Mouse (Mus musculus): ENCODE data around the gene Sema6c.
"Not testable (repeated sequence)": the region's sequence is repeated elsewhere in the genome, so short reads cannot be mapped to it uniquely, and the experiment has no call there.

The Sema6c gene

DNA sequence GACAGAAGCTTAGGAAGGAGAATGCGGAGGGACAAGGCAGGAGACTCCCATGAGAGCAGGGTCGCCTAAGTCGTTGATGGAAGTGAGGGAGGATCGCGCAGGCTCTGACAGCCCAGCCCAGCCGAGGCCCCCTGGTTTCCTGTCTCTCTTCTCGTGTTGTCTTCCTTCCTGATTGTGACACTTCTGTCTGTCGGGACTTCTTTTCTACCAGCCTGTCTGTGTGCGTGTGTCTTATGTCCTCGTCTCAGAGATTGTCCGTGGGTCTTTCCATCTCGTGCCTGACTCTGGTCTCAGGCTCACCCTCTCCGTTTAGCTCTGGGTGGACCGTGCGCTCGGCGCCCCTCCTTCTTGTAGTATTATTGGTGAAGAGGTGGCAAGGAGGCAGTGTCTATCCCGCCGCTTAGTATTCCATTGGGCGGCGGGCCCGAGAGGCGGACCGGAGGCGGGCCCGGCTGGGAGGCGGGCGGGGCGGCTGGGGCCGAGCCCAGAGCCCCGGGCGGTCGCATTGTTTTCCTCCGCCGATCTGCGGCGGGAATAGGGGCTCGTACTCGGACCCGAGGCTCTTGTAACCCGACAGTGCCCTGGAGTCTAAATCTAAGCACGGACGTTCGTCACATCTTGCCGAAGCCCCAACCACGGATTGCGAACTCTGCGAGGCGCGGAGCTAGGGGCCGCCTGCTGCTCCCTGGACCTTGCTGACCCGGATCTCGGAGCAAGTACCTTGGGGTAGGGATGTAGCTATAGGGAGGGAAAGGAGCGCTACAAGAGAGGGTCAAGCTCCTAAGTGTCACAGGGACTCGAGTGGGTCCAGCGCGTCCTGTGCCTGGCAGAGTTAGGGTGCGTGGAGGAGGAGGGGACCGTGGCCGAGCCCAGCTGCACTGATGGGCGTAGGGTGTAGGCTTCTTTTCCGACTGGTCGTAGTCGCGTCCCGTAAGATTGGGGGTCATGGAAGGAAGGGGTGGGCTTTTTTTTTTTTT lies at the start of gene Sema6c:
Gene Sema6c, plus strand, starts transcription at position 471 of the 977 bp plus-strand sequence.
- DNase-seq = peak; percentile 89

DNA sequence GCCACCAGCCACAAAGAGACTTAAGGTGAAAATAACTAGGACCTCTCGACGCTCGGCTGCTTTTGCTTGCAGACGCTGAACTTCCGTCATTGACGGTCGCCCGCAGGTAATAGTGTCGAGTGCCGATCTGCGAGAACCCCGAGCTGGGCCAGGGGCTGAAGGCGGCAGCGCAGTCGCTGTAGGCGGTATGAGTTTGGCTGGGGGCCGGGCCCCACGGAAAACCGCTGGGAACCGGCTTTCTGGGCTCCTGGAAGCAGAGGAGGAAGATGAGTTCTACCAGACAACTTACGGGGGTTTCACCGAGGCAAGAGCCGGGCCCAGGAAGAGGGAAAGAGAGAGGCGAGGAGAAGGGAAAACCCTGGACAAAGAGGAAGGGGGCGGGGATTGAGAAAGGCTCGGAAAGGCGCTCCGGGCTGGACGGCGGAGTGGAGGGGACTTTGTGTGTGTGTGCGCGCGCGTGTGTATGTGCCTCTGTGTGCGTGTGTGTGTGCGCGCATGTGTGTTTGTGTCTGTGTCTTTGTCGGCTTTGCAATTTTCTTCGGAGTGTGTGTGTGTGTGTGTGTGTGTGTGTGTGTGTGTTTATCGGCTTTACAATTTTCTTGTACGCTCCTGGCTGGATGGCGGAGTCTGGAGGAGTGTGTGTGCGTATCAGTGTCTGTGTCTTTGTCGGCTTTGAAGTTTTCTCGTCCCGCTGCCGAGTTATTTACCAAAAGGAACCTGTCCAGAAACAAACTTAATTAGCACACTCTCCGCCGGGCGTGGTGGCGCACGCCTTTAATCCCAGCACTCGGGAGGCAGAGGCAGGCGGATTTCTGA lies 49.1 kb upstream of the Sema6c start, which contains the start of gene Vps72:
Gene Vps72, plus strand, starts transcription at position 112 of the 816 bp plus-strand sequence.
- DNase-seq = peak; percentile 91

DNA sequence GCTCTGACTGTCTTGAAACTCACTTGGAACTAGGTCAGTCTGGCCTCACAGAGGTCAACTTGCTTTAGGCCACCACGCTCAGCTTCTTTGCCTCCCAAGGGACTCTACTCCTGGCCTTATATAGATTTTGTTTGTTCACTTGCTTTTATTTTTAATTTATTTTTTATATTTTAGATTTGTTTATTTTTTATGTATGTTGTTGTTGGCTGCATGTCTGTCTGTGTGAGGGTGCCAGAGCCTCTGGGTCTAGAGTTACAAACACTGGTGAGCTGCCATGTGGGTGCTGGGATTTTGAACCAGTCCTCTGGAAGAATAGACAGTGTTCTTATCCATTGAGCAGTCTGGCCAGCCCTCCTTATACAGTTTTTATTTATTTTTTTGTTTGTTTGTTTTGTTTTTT lies 47.5 kb upstream of the Sema6c start:
- DNase-seq = no peak

DNA sequence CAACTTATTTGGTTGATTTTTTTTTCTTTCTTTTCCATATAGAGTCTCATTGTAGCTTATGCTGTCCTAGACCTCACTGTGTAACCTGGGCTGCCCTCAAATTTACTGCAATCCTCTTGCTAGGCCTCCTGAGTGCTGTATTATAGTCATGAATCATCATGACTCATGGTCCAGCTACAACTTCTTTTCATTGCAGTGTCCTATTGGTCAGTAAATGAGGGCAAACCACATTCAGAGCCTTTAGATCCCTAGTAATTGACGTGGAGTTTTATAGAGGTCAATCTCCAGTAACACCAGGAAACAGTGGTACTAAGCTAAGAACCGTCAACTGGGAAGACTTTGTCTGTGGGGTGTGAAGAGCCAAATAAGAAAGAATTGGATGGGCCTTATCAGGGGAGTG lies 42.5 kb upstream of the Sema6c start:
- no peak for DNase-seq

DNA sequence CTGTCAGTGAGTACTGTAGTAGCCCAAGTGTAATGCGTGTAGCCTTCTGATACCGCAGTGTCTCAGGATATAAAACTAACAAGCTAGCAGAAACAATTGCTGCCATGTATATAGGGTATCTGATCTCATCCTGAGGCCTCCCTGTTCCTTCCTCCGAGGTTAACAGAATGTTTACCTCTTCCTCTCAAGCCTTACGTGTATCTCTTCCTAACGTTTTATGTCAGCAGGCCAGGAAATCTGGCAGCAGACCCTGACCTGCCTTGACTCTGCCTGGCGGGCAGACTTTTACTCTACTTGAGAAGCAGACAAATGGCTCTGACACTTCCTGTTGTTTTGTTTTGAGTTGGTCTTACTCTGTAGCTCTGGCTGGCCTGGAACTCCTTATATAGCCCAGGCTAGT lies 38.7 kb upstream of the Sema6c start:
- no peak for DNase-seq

DNA sequence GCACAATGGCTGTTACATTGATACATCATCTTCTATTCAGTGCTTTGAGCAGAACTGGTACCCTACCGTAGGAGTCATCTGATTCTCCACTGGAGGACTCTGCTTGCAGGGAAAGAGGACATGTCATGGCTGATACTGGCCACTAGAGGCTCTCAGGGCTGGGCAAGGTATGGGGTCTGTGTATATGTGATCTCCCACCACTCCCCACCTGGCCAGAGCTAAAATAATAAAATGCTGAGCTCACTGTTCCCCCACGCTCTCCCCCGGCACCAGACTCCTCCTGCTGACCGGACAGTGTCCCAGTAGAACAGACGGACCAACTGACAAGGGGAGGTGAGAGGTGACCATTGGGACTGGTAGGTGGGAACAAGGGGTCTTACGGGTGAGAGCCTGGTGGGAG lies 36.0 kb upstream of the Sema6c start, which contains the start of gene Tmod4:
Gene Tmod4, plus strand, starts transcription at position 231 of the 400 bp plus-strand sequence.
- DNase-seq = no peak

DNA sequence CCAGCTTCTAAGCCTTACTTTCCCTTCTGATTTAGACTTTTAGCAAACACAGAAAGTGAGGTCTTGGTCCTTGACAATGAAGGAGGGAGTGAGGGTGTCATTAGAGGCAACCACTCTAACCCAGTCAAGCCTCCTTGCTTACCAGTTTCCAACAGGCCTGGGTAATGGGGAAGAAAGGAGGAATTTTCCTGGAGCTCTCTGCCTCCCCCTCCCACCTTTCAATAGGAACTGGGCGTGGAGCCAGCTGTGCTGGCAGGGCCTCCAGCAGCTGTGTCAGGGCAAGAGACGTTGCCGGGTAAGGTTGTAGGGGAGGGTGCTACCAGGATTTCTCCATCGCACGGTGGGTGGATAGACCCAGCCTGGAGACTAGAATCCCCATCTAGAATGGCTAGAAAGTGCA lies 35.3 kb upstream of the Sema6c start:
- no peak for DNase-seq

DNA sequence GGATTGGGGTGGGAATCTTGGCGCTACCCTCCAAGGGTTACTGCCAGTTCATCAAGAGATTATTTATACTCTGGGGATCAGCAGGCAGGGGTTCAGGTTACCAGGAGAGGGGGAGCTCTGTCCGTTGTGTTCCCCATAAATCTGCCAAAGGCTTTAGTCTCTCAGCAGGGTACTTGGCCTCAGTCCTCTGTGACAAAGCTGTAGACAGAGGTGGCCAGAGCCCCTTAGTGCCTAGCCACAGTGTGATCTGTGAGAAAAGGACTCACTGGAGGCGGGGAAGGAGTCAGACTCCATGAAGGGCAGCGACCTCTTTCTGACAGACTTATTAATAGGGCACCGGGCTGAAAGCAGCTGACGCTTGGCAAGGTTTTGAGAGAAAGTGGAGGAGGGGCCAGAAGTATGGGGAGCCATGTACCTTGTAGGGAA lies 31.0 kb upstream of the Sema6c start:
- no peak for DNase-seq

DNA sequence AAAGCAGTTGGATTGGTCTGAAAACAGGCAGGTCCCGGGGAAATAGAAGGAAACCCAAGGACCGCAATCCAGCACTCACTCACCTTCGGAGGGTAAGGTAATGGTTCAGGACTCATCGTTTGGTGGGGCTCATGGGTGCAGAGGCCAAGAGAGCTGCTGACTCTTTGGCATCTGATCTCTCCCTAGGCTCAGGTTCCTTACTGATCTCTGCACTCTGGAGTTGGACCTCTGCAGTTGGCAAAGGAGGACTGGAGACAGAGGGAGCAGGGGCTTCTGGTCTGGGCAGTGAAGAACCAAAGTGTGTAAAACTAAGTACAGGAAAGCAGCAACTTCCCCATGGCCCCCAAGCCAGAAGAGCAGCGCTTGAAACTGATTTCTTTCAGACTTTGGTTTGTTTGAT lies 30.2 kb upstream of the Sema6c start:
- no peak for DNase-seq

DNA sequence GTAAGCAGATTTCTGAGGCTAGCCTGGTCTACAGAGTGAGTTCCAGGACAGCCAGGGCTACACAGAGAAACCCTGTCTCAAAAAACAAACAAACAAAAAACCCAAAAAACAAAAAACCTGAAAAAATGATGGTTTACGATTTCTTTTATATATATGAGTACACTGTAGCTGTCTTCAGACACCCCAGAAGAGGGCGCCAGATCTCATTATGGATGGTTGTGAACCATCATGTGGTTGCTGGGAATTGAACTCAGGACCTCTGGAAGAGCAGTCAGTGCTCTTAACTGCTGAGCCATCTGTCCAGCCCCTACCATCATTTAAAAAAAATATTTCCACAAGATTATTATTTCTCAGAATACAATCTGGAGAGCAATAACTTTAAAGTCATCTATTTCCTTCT lies 27.9 kb upstream of the Sema6c start:
- not testable (repeated sequence) for DNase-seq

DNA sequence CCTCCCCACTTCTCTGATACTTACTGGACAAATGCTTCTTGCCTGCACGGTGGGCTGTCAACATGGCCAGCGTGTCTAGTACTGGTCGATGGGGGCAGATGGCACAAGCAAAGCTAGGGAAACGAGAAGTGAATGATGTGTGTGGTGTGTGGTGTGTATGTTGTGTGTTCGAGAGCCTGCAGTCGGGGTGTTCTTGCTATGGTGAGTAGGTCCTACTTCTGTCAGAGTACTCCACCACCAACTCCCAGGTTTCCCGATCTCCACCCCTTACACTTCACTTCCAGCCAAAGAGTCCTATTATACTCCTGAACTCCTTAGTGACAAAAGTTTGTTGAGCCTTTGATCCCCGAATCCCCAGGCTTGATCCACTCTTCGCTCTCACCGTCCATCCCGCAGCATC lies 27.1 kb upstream of the Sema6c start:
- DNase-seq = no peak

DNA sequence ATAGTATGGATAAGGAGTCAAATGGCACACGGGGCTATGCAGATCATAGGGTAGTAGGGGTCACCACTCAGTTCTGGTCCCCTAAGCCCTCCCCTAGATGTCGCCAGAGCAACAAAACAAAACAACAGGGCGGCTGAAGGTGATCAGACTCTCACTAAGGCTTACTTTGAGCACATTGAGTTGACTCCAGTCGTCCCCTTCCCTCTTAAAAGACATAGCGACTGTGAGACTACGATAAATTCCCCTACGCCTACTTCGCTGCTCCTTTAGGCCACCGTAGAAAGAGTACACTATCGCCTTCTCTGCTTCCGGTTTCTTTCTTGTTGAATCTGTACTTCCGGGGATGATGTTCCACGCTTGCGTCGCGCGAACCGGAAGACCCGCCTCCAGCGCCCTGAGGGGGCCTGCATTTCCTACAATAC lies 26.6 kb upstream of the Sema6c start, which contains the start of the genes Scnm1 and Lysmd1:
Gene Scnm1, minus strand, starts transcription at position 332 of the 422 bp plus-strand sequence.
Gene Lysmd1, plus strand, starts transcription at position 409 of the 422 bp plus-strand sequence.
- DNase-seq = peak; percentile 89

DNA sequence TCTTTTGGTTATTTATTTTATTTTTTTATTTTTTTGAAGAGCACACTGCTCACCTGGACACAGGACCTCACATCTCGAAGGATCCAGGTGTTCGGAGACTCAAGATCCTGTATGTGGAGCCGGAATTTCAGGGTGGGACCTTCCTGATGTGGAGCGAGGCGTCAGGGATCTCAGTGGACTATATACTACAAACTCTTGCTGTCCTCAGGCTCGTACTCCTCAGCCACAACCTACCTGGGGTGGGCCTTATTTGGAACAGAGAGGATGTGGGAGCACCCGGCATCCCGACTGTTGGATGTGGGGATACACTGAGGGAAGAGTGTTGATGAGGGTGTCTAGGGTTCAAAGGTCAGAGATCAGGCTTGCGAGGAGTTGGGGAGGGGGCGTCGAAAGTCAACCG lies 26.1 kb upstream of the Sema6c start:
- not testable (repeated sequence) for DNase-seq

DNA sequence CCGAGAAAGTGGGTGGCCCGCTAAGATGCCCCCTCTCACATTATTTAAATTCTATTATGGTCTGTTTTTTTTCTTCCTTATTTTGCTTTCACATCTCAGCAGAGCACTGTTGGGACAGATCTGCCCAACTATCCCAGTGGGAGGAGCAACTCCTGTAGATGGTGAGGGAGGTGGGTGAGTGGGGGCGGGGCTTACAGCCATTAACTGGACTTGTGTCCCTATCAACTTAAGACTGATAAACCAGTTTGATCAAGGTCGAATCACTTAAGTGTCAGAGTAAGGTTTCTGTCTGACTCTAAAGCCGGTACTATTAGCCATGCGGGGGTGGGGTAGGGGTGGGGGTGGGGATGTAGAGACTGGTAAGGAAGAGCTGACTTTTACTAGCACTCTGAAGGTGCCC lies 25.2 kb upstream of the Sema6c start:
- DNase-seq = no peak

DNA sequence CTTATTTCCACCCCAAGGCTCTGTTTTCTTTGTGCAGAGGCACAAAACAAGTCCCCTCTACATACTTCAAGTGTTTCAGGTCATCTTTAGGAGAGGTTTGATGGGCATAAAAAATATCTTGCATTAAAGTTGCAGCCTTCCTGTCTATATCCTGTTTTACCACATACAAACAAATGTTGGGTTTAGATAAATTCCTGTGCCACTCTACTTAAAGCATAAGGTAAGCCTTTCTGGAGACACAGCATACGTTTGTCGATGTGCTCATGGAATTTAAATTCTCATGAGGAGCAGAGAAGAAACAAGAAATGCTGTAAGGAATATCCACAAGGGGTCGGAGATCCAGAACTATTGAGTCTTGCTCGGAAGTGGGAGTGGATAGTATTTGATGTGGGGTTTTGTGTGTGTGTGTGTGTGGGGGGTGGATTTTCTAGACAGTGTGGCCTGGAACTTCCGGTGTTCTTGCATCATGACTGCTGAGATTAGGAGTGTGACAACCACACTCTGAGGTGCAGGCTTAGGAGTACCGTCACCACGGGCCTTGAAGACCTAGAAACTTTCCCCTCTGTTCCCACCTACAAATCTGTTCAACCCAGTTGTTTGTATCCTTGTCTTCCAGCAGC lies 24.7 kb upstream of the Sema6c start:
- DNase-seq = no peak

DNA sequence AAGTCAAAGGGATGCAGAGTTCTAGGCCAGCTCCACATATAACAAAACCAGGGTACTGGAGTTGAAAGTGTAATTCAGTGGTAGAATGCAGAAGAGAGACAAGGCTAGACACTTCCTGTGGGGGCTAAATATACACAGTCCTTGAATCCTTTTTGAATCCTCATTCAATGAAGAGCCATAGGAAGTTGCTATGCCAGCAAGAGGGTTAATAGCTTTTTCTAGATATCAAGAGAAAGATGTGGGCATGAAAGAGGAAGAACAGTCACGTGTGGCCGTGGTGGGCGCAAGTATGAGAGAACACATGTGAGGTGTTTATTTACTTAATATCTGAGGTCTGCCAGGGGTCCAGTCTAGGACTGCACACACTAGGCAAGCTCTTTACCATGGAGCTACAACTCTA lies 23.9 kb upstream of the Sema6c start:
- DNase-seq = no peak

DNA sequence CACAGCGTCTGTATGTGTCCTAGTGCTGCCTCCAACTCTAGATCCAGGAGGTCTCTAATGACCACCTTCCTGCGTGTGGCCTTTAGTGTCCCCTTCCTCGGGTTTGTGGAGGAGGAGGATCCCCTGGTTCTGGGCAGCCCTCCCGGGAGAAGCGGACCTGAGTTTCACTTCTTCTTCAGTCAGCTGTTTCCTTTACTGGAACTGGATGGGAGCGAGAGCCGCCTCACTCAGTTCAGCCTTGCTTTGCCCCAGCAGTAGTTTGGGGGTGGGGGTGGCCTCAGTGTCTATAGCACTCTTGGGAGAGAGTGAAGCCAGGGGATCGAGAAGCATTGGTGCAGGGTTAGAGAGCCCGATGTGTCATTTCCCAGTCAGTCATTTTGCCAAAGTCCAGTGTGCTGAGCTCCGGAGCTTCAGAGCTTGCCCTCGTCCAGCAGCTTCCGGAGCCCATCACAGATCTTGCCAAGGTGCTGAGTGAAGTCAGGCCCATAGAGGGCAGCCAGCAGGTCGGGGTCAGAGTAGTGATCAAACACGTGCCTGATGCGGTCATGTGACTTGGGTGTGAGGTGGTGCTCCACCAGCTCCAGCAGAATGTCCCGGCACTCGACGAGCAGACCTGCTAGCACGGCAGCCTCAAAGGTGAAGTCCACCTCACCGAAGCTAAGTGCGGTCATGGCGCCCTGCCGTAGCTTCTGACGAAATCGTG lies 20.5 kb upstream of the Sema6c start:
- DNase-seq = no peak

DNA sequence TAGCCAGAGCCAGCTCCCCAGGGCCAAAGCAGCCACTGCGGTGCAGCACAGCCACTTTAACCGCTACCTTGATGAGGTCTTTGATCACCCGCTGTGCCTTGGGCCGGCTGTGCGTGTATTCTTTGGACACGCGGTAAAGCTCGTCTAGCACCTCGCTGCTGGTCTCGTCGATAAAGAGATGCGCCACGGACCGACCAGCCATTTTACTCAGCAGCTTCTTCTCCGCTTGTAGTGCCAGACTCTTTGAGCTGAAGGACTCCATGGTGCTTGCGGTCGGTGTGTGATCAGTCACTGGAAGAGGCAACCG lies 20.0 kb upstream of the Sema6c start:
- no peak for DNase-seq

DNA sequence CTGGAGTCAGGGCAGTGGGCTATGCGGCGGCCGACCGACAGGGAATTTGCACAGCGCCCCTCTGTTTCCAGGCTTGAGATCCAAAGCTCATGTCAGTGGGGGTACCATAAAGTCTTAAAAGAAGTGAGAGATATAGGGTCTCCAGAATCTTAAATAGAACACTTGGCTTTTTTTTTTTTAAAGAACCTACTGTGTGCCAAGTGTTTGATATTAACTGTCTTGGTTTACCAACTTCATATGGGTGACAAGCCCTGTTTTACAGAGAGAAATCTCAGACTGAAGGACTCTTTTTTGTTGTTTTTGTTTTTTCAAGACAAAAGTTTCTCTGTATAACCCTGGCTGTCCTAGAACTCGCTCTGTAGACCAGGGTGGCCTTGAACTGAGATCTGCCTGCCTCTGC lies 19.5 kb upstream of the Sema6c start:
- no peak for DNase-seq

DNA sequence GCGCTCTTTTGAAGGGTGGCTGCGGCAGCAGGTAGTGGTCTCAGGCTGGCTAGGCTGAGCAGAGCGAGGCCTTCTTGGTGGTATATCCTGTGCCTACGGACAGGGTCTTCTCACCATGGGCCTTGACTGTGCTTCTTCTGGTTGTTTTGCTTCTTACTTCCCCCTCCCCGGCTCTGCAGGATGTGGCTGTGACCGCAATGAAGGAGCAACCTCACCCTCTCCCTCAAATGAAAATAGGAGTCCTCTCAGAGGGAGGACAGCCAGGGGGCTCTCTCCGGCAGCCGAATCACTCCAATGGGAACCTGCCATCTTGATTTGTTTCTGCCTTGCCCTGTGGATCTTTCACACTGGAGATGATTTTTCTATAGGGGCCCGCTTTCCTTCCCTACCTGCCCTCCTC lies 18.8 kb upstream of the Sema6c start:
- DNase-seq = no peak

DNA sequence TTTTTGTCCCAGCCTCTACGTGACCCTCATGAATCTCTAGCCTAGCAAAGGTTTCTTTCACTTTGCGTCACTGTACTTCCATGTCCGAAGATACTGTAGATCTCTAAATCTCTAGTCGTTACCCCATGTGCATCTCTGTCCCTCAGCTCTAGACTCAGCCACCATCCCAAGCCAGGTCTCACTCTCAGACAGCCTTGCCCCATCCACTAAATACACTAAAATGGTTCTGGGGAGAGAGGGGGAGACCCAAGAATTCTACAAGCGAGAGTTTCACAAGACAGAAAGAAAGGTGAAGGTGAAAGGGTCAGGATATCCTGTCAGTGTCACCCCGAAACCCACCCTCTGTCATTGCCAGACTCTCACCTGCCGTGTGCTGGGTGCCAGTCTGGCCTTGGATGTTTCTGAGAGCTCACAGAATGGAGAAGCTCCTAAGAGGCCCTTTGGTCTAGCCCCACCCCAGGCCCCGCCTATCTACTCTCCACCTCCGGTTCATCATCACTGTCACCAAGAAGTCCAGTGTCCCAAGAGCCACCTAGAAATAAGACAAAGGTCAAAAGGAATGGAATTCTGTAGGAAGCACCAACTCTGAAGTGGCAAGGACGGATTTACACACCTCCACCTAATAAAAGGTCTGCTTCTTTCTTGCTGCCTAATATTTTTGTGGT lies 18.2 kb upstream of the Sema6c start, which contains the start of gene Tnfaip8l2:
Gene Tnfaip8l2, minus strand, starts transcription at position 409 of the 665 bp plus-strand sequence.
- no peak for DNase-seq

DNA sequence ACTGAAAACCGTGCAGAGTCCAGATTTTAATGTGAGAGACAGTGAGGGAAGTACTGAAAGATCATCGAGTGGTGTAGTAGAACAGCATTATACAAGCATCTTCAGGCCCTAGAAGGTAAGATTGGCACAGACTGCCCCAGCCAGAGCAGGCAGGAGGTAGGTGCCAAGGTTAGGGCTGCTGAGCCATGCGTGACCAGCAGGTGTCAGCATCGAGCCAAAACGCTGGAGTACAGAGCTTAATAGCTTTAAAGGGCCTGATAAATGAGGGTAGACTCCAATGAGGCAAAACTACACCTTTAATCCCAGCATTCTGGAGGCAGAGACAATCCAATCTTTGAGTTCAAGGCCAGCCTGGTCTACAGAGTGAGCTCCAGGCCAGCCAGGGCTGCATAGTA lies 17.6 kb upstream of the Sema6c start:
- peak; percentile 73 for DNase-seq

Data from right cerebral cortex, postnatal 25 days (tissue).